Mouse (Mus musculus) forebrain, embryonic 10.5 days (tissue): ENCODE data around the gene Adgrg3. TPM values are rescaled to one million over a fixed set of nuclear protein-coding genes. Genes with fewer than 3 reads are reported as not detected.

Experiments
- DNase-seq: peaks from one replicate; pipeline ENCODE4 v3.0.0-alpha.2; 2017; ENCODE audit warnings: low spot score; ENCODE audit errors: extremely low spot score
- H3K27ac ChIP-seq: fragments of 300-500 bp; sonication (generic); 2 replicates; pipeline ENCODE4 v1.5.1; 2016; ENCODE audit warnings: mild to moderate bottlenecking
- H3K27me3 ChIP-seq: fragments of 300-500 bp; sonication (generic); 2 replicates; pipeline ENCODE4 v1.6.1; 2016; ENCODE audit warnings: mild to moderate bottlenecking; ENCODE audit not compliant: poor library complexity, severe bottlenecking
- H3K36me3 ChIP-seq: fragments of 300-500 bp; sonication (generic); replicated peaks from 2 replicates; pipeline ENCODE4 v1.6.1; 2016; ENCODE audit warnings: mild to moderate bottlenecking, moderate library complexity
- H3K4me1 ChIP-seq: fragments of 300-500 bp; sonication (generic); 2 replicates; pipeline ENCODE4 v1.6.1; 2016
- H3K4me3 ChIP-seq: fragments of 300-500 bp; sonication (generic); 2 replicates; pipeline ENCODE4 v1.5.1; 2016; ENCODE audit warnings: mild to moderate bottlenecking, moderate library complexity
- H3K9me3 ChIP-seq: fragments of 300-500 bp; sonication (generic); 2 replicates; pipeline ENCODE4 v1.6.1; 2016; ENCODE audit warnings: mild to moderate bottlenecking, moderate library complexity
- WGBS: fragments of 180-500 bp; shearing (Covaris S2); methylation state at CpG from one replicate; pipeline ENCODE4 v1.1.7; 2016; 5-methylcytosine and 5-hydroxymethylcytosine counted together
- polyA plus RNA-seq: library from polyadenylated mRNA; unstranded; fragments of >200 nt; fragmentation: Nextera tagmentation; extraction: Ambion mirVana; gene quantifications from 2 replicates; pipeline ENCODE4 v1.2.1, GENCODE M21; 2016

Gene Adgrg3
- polyA plus RNA-seq, 1 experiment from 2014 or later = 5.2 TPM

- H3K4me3 ChIP-seq = no peak overlapping the region
- peaks cover 27% of the 10 kb centered on the region for H3K4me1 ChIP-seq
- H3K36me3 ChIP-seq = peaks cover 11% of the 10 kb centered on the region
- no peak overlapping the region for H3K27ac ChIP-seq
- WGBS = 84% methylated on average over 4 of the region's 4 CpGs
- no peaks in the 10 kb centered on the region for H3K27me3 ChIP-seq
- DNase-seq = no peak
- H3K9me3 ChIP-seq = no peaks in the 10 kb centered on the region
Measured at GRCm38 (mm10) chr8:95079305-95079704, 61.8 kb downstream of the Adgrg3 start.

DNA sequence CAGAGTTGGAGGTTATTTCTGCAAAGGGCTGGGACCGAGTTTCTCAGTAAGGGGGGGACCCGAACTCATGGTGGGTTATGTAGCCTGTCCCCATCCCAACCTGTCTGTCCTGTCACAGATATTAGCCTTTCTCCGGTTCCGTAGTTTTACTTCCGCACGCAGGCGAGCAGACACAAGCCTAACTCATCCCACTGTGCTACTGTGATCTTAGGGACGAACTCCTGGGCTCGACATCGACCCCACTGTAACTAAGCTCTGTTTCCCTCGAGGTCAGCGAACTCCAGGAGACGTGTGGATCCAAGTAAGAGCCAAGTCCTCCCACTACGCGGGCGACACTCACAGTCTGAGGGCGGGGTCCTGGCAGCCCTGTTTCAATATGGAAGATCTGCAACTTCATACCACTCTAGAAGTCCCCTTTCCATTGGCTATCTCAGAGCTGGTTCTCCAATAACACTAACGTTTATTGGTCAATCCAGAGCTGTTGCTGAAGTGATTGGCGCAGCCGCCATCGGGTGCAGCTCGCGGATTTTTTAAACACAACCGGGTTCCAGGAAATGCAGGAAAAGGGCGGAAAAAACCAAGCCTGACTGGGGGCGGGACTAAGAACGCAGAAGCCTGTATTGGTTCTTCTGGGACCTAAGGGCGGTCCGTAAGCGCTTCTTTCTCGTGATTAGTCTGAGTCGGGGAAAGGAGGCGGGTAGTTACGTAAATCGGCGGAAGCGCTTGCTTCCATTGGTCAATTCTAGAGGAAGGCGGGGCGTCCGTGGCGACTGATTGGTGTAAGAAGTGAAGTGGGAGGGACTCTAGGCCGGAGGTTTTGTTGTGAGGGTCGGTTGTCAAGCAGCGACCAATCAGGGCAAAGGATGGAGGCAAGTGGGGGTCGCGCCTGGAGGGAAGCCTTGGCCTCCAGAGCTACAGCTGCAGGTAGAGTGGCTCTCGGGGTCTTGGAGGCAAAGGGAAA lies 63.2 kb downstream of the Adgrg3 start, which contains the start of gene Katnb1:
Katnb1 (plus strand) TSS at position 806 of the 961 bp plus-strand sequence.
- peak within 1 kb of the TSS; percentile 89 for H3K27ac ChIP-seq
- H3K9me3 ChIP-seq = no peaks in the 10 kb centered on the region
- WGBS = under 1% methylated on average over 47 of the region's 47 CpGs
- H3K4me1 ChIP-seq = peaks cover 27% of the 10 kb centered on the region
- H3K27me3 ChIP-seq = no peaks in the 10 kb centered on the region
- H3K4me3 ChIP-seq = peak within 1 kb of the TSS; percentile 82
- peaks cover 24% of the 10 kb centered on the region for H3K36me3 ChIP-seq
- peak; percentile 98 for DNase-seq

DNA sequence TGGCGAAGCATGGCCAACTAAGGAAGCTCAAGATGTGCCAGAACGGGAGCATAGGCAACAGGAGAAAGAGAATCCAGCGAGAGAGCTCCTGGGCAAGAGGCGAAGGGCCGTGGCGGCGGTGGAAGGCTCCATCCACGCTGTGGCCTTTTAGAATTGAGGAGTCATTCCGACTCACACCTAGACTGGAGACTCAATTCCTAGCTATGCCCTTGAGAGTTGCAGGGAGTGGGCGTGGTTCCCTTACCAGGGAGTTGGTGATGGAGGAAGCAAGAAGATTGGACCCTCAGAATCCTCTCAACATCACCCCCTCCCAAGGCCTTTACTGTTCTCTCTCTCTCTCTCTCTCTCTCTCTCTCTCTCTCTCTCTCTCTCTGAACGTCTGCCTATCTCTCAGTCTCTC lies 64.2 kb downstream of the Adgrg3 start:
- H3K27ac ChIP-seq = peak overlapping the region; percentile 89
- DNase-seq = no peak
- H3K4me1 ChIP-seq = peaks cover 27% of the 10 kb centered on the region
- no peaks in the 10 kb centered on the region for H3K27me3 ChIP-seq
- H3K9me3 ChIP-seq = no peaks in the 10 kb centered on the region
- H3K36me3 ChIP-seq = peaks cover 31% of the 10 kb centered on the region
- 10% methylated on average over 11 of the region's 11 CpGs for WGBS
- H3K4me3 ChIP-seq = peak overlapping the region; percentile 82

- peaks cover 56% of the 10 kb centered on the region for H3K36me3 ChIP-seq
- H3K4me3 ChIP-seq = no peak overlapping the region
- H3K9me3 ChIP-seq = no peaks in the 10 kb centered on the region
- H3K4me1 ChIP-seq = peaks cover 27% of the 10 kb centered on the region
- 94% methylated on average over 4 of the region's 4 CpGs for WGBS
- no peak for DNase-seq
- H3K27me3 ChIP-seq = no peaks in the 10 kb centered on the region
- no peak overlapping the region for H3K27ac ChIP-seq
Measured at GRCm38 (mm10) chr8:95084261-95084660, 66.8 kb downstream of the Adgrg3 start.

DNA sequence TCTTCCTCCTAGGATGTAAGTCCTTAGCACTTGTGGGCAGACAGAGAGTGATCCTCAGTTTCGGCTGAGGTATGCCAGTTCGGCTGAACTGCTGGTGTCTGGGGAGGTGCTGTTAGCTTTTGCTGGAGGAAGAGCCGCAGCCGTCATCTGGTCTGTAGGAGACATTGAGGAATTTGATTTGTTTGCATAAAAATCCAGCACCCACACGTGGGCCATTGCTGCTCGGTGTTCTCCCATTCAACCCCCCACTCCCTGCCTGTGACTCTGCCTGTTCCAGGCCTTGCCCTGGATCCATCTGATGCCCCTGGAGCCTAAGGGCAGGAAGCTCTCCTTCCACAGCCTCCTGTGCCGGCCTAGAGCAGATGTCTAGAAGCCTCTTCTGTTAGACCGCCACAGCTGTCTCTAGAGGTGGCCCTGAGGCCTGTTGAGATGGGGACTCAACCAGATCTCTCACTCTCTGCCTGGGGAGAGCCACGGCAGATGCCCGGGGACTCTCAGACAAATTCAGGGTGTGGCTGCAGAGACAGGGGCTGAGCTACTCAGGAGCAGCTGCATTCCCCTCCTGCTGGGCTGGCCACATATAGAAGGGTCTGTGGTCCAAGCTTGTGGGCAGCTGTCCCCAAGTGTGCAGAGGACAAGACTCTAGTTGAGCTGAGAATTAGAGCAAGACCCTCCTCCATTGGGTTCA lies 67.4 kb downstream of the Adgrg3 start:
- H3K36me3 ChIP-seq = peaks cover 61% of the 10 kb centered on the region
- H3K9me3 ChIP-seq = no peaks in the 10 kb centered on the region
- H3K4me3 ChIP-seq = no peak overlapping the region
- peak overlapping the region; percentile 58 for H3K27ac ChIP-seq
- 88% methylated on average over 10 of the region's 10 CpGs for WGBS
- H3K4me1 ChIP-seq = peaks cover 24% of the 10 kb centered on the region
- no peak for DNase-seq
- no peaks in the 10 kb centered on the region for H3K27me3 ChIP-seq

- Histone ChIP-seq H3K36me3 (peaks cover 68% of the 10 kb centered on the region), H3K27me3 (no peaks in the 10 kb centered on the region), H3K27ac (peak overlapping the region; percentile 27; the same call in 1 of the 2 replicates), H3K4me1 (peaks cover 20% of the 10 kb centered on the region), H3K4me3 (no peak overlapping the region), H3K9me3 (no peaks in the 10 kb centered on the region)
- 90% methylated on average over 7 of the region's 7 CpGs for WGBS
- DNase-seq = no peak
Measured at GRCm38 (mm10) chr8:95085432-95086141, 68.1 kb downstream of the Adgrg3 start.

DNA sequence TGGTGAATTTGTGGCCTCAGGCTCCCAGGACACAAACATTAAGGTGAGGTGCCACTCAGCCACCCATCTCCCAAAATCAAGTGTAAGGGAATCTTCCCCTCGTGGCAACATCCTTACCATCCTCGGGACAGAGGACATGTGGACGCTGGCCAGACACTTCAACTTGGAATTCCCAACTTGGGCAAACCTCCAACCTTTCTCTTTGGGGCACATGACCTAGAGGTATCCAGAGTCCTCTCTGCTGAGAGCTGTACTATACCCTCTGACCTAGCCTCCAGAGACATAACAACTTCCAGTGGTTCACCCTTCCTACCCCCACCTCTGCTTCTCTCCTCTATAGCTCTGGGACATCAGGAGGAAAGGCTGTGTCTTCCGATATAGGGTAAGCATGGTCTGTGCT lies 76.1 kb downstream of the Adgrg3 start:
- Histone ChIP-seq H3K9me3 (no peaks in the 10 kb centered on the region), H3K27ac (no peak overlapping the region), H3K36me3 (peaks cover 97% of the 10 kb centered on the region), H3K4me1 (no peaks in the 10 kb centered on the region), H3K4me3 (no peak overlapping the region), H3K27me3 (no peaks in the 10 kb centered on the region)
- 94% methylated on average over 4 of the region's 4 CpGs for WGBS
- DNase-seq = no peak

Other genes with a start within 250 kb of the Adgrg3 start
- gene Cx3cl1, start 245.7 kb upstream of the Adgrg3 start, polyA plus RNA-seq = 8.9 and 11.1 TPM in 2 replicates
- gene Ccl17, start 207.2 kb upstream of the Adgrg3 start, polyA plus RNA-seq = not detected in 2 replicates
- 51.1 and 56.6 TPM in 2 replicates for gene Coq9, start 179.4 kb upstream of the Adgrg3 start, polyA plus RNA-seq
- gene Ciapin1, start 179.3 kb upstream of the Adgrg3 start, polyA plus RNA-seq = 178 and 180 TPM in 2 replicates
- gene Polr2c, start 160.2 kb upstream of the Adgrg3 start, polyA plus RNA-seq = 176 and 179 TPM in 2 replicates
- 14.4 and 14.9 TPM in 2 replicates for gene Dok4, start 141.4 kb upstream of the Adgrg3 start, polyA plus RNA-seq
- gene Ccdc102a, start 99.6 kb upstream of the Adgrg3 start, polyA plus RNA-seq = 11.9 and 13.5 TPM in 2 replicates
- 0.43 and 0.62 TPM in 2 replicates for gene Adgrg5, start 94.0 kb upstream of the Adgrg3 start, polyA plus RNA-seq
- gene Adgrg1, start 42.9 kb upstream of the Adgrg3 start, polyA plus RNA-seq = 94.8 and 107 TPM in 2 replicates
- gene Drc7, start 37.4 kb downstream of the Adgrg3 start, polyA plus RNA-seq = 0.18 and 0.24 TPM in 2 replicates
- 30.7 and 33.1 TPM in 2 replicates for gene Katnb1, start 63.5 kb downstream of the Adgrg3 start, polyA plus RNA-seq
- gene Kifc3, start 185.1 kb downstream of the Adgrg3 start, polyA plus RNA-seq = 4.4 and 5.5 TPM in 2 replicates